Mouse (Mus musculus): Measurements from ENCODE around the gene Btbd9. TPM values are rescaled to one million over a fixed set of nuclear protein-coding genes. Genes with fewer than 3 reads are reported as not detected.

Gene Btbd9
- polyA plus RNA-seq, 1 experiment: 32.7 TPM

DNA sequence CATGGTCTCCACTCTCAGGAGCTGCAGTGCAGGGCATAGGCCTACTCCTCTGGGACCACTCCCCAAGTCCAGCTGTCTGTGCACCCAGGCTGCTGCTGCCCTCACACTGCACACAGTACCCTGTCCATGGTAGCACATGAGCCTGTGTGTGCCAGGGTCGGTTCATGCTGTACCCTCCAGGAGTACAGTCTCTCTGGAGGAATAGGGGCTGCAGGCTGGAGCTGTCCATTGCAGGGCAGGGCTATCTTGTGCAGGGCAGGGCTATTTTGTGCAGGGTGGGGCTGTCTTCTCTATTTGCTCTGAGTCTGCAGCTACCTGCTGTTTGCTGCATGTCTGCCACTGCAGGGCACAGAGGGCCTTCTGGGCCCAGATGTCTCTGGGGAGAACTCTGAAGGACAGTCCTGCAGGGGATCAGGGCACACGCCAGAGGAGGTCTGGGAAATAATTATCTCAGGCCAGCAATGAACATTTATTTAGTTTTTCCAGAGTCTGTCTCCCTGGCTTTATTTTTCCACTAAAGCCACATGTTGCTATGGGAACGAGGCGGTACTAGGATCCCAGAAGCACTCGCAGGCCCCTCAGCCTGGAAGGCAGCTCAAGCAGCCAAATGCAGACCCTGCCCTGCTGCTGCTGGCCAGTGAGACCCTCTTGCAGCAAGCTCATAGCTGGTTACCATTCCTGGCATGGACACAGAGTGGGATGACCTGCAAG is 351.1 kb downstream of the Btbd9 start:
- WGBS: 72% methylated on average over 5 of the region's 5 CpGs
- Histone ChIP-seq H3K27me3 (ENCODE audit: control insufficient read depth, insufficient read depth, low read length) (no peaks in the 10 kb centered on the region), H3K27ac (ENCODE audit: insufficient read depth, low read length) (no peak overlapping the region), H3K4me1 (ENCODE audit: control insufficient read depth, insufficient read depth, low read length) (peaks cover 11% of the 10 kb centered on the region), H3K4me3 (replicated peaks; ENCODE audit: insufficient read depth, low read depth, low read length) (no peak overlapping the region)
- TF ChIP-seq POLR2A (IDR thresholded peaks at IDR 0.05; ENCODE audit: borderline replicate concordance, insufficient read depth, low read length) (no peak), CTCF (IDR thresholded peaks at IDR 0.05; ENCODE audit: borderline replicate concordance, insufficient read depth, low read depth, low read length) (no peak)
- no peak for DNase-seq

DNA sequence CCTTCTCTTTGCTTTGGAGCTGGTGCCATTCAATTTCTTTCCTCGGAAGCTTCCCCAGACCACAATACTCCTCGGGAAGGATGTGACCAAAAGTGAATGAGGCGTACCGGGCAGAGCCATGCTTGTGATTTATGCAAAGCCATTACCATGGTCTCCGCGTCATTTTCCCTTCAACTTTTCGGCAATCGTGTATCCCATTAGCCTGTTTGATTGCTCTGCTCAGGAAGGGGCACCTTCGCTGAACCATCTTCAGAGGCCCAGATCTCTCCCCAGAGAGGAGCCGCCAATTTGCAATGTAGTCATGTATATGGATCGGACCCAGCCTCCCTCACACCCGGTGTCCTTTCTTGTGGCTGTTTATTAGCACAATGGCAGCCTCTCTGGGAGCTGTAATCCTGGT is 353.5 kb downstream of the Btbd9 start:
- Histone ChIP-seq H3K4me3 (replicated peaks; ENCODE audit: insufficient read depth, low read depth, low read length) (no peak overlapping the region), H3K27me3 (ENCODE audit: control insufficient read depth, insufficient read depth, low read length) (no peaks in the 10 kb centered on the region)
- TF ChIP-seq CTCF (IDR thresholded peaks at IDR 0.05; ENCODE audit: borderline replicate concordance, insufficient read depth, low read depth, low read length) (no peak), POLR2A (IDR thresholded peaks at IDR 0.05; ENCODE audit: borderline replicate concordance, insufficient read depth, low read length) (no peak)

DNA sequence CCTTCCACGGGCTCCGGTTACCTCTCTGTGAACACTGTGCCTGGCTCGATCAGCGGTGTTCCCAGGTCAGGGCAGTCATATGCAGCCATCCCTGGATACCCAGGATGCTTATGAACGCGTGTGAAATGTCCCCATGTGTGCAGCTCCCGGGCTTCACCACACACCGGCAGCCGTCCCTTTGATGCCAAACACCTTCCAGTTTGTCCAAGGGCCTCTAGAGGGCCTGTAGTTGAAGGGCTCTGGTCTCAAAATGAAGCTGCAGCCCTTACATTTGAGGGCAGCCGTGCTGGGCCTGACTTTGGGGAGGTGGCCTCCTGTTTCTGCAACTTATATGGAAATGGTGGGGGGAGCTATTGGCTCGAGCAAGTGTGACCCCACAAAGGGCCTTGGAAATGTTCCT is 353.9 kb downstream of the Btbd9 start:
- H3K27me3 ChIP-seq (ENCODE audit: control insufficient read depth, insufficient read depth, low read length): no peaks in the 10 kb centered on the region
- no peak overlapping the region for H3K27ac ChIP-seq (ENCODE audit: insufficient read depth, low read length)
- no peak overlapping the region for H3K4me3 ChIP-seq (replicated peaks; ENCODE audit: insufficient read depth, low read depth, low read length)
- no peak for TF ChIP-seq CTCF (IDR thresholded peaks at IDR 0.05; ENCODE audit: borderline replicate concordance, insufficient read depth, low read depth, low read length)
- no peak for TF ChIP-seq POLR2A (IDR thresholded peaks at IDR 0.05; ENCODE audit: borderline replicate concordance, insufficient read depth, low read length)
- no peak for DNase-seq
- H3K4me1 ChIP-seq (ENCODE audit: control insufficient read depth, insufficient read depth, low read length): no peaks in the 10 kb centered on the region
- 69% methylated on average over 11 of the region's 11 CpGs for WGBS

More for the DNA sequence above, 353.5 kb downstream of the Btbd9 start:
- no peak for DNase-seq
- Histone ChIP-seq H3K4me1 (ENCODE audit: control insufficient read depth, insufficient read depth, low read length) (no peaks in the 10 kb centered on the region), H3K27ac (ENCODE audit: insufficient read depth, low read length) (no peak overlapping the region)
- 89% methylated on average over 12 of the region's 12 CpGs for WGBS

DNA sequence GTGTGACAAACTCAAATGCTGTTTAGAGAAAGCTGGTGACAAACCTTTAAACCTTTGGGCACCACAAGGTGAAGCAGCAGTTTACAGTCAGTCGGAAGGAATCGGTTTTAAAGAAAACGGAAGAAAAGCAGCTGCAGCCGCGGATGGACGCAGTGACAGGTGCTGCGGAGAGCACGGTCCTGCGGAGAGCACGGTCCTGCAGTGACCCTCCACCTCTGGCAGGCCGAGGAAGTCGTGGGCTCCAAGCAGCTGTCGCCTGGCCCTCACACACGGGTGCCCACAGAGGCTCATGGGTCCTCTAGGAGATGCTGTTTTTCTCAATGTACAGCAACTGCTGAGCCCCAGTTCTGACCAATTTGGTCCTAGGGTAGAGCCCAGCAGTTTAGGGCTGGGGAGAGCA is 354.6 kb downstream of the Btbd9 start:
- H3K4me1 ChIP-seq (ENCODE audit: control insufficient read depth, insufficient read depth, low read length): no peaks in the 10 kb centered on the region
- no peak for TF ChIP-seq POLR2A (IDR thresholded peaks at IDR 0.05; ENCODE audit: borderline replicate concordance, insufficient read depth, low read length)
- TF ChIP-seq CTCF (IDR thresholded peaks at IDR 0.05; ENCODE audit: borderline replicate concordance, insufficient read depth, low read depth, low read length): no peak
- DNase-seq: no peak
- WGBS: 64% methylated on average over 14 of the region's 14 CpGs
- no peak overlapping the region for H3K4me3 ChIP-seq (replicated peaks; ENCODE audit: insufficient read depth, low read depth, low read length)
- H3K27ac ChIP-seq (ENCODE audit: insufficient read depth, low read length): no peak overlapping the region
- no peaks in the 10 kb centered on the region for H3K27me3 ChIP-seq (ENCODE audit: control insufficient read depth, insufficient read depth, low read length)

DNA sequence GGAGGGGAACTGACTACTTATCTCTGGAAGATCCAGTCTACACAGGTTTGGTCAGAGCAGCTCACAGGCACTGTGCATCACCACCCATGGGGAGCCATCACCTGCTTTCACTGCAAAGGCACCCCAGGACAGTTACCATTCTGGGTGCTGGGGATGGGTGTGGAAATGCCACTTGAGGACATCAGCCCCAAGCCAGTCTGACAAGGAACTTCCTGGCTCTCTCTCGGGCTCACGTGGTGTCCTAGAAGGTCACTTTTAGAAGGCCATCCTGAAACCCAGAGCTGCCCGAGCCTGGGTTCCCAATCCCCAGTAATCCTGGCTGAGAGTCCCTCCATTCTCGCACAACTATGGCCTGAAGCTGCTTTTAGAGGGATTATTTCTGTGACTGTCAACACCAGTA is 360.5 kb downstream of the Btbd9 start:
- Histone ChIP-seq H3K27ac (ENCODE audit: insufficient read depth, low read length) (no peak overlapping the region), H3K4me1 (ENCODE audit: control insufficient read depth, insufficient read depth, low read length) (peaks cover 15% of the 10 kb centered on the region), H3K4me3 (replicated peaks; ENCODE audit: insufficient read depth, low read depth, low read length) (no peak overlapping the region), H3K27me3 (ENCODE audit: control insufficient read depth, insufficient read depth, low read length) (no peaks in the 10 kb centered on the region)
- TF ChIP-seq CTCF (IDR thresholded peaks at IDR 0.05; ENCODE audit: borderline replicate concordance, insufficient read depth, low read depth, low read length): no peak
- TF ChIP-seq POLR2A (IDR thresholded peaks at IDR 0.05; ENCODE audit: borderline replicate concordance, insufficient read depth, low read length): no peak
- 90% methylated on average over 4 of the region's 4 CpGs for WGBS
- no peak for DNase-seq

DNA sequence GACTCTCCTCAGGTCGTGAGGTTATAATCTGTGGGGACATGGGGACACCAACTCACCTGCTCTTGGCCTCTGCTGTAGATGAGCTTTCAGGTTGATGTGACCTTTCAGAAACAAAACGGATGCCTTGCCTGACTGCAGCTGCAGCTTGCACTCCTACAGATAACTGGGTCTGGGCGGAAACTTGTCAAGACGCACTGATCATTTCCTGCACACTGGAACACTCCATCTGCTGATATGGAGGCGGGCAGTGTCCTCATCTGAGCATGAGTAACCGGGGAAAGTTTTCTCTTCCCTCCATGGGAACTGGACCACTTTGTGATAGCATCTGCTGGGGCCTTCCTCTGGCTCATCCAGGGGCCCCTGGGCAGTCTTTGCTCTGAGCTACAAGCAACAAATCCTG is 361.9 kb downstream of the Btbd9 start:
- TF ChIP-seq POLR2A (IDR thresholded peaks at IDR 0.05; ENCODE audit: borderline replicate concordance, insufficient read depth, low read length) (no peak), CTCF (IDR thresholded peaks at IDR 0.05; ENCODE audit: borderline replicate concordance, insufficient read depth, low read depth, low read length) (no peak)
- no peak overlapping the region for H3K4me3 ChIP-seq (replicated peaks; ENCODE audit: insufficient read depth, low read depth, low read length)
- H3K27me3 ChIP-seq (ENCODE audit: control insufficient read depth, insufficient read depth, low read length): no peaks in the 10 kb centered on the region
- H3K4me1 ChIP-seq (ENCODE audit: control insufficient read depth, insufficient read depth, low read length): peaks cover 24% of the 10 kb centered on the region
- WGBS: 79% methylated on average over 6 of the region's 6 CpGs
- DNase-seq: no peak
- H3K27ac ChIP-seq (ENCODE audit: insufficient read depth, low read length): no peak overlapping the region

DNA sequence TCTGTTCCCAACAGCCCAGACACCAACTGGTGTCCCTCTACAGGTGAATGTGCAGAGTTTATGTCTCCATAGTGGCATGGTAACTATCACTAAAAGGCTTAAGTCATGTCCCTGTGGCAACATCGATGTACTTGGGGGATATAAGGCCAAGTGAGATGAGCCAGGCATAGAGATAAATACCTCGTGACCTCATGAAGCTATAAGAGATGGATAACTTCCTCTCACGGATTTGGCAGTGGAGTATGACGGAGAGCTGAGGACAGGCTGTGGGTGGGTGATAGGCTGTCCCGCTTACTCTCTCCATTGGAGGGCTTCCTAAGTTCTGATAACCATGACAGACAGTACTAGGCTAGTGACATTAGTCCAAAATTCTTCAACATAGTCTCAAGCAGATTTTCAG is 362.9 kb downstream of the Btbd9 start:
- WGBS: 90% methylated on average over 5 of the region's 5 CpGs
- H3K4me3 ChIP-seq (replicated peaks; ENCODE audit: insufficient read depth, low read depth, low read length): no peak overlapping the region

DNA sequence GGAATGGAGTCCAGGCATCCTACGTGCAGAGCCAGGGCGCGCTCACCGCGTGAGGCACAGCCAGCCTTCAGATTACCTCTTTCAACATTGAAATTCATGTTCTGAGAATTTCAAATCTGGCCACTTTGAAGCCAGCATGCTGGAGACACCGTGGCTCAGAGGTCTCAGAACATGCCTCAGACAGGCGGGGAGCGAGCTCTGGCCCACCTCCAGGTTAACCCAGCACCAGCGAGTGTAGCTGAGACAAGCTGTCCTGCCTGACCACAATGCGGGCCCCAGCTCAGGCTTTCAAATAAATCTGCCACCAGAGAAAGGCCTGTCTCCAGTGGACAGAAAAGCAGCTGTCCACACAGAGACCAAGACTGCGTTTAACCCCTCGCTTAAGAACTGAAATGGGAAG is 363.6 kb downstream of the Btbd9 start:
- H3K4me1 ChIP-seq (ENCODE audit: control insufficient read depth, insufficient read depth, low read length): peaks cover 28% of the 10 kb centered on the region

More for the DNA sequence above, 362.9 kb downstream of the Btbd9 start:
- Histone ChIP-seq H3K27me3 (ENCODE audit: control insufficient read depth, insufficient read depth, low read length) (no peaks in the 10 kb centered on the region), H3K27ac (ENCODE audit: insufficient read depth, low read length) (no peak overlapping the region), H3K4me1 (ENCODE audit: control insufficient read depth, insufficient read depth, low read length) (peaks cover 27% of the 10 kb centered on the region)
- no peak for TF ChIP-seq POLR2A (IDR thresholded peaks at IDR 0.05; ENCODE audit: borderline replicate concordance, insufficient read depth, low read length)
- no peak for TF ChIP-seq CTCF (IDR thresholded peaks at IDR 0.05; ENCODE audit: borderline replicate concordance, insufficient read depth, low read depth, low read length)
- DNase-seq: no peak

More for the DNA sequence above, 363.6 kb downstream of the Btbd9 start:
- H3K4me3 ChIP-seq (replicated peaks; ENCODE audit: insufficient read depth, low read depth, low read length): no peak overlapping the region
- WGBS: 55% methylated on average over 12 of the region's 12 CpGs
- peak; percentile 52 for DNase-seq
- H3K27me3 ChIP-seq (ENCODE audit: control insufficient read depth, insufficient read depth, low read length): no peaks in the 10 kb centered on the region
- TF ChIP-seq CTCF (IDR thresholded peaks at IDR 0.05; ENCODE audit: borderline replicate concordance, insufficient read depth, low read depth, low read length) (no peak), POLR2A (IDR thresholded peaks at IDR 0.05; ENCODE audit: borderline replicate concordance, insufficient read depth, low read length) (no peak)
- no peak overlapping the region for H3K27ac ChIP-seq (ENCODE audit: insufficient read depth, low read length)
